ENCODE assay signal across 8 mouse cellular contexts in genomic region chrX:13041630-13042129, GRCm38 (mm10). TPM values are rescaled to one million over a fixed set of nuclear protein-coding genes. Genes with fewer than 3 reads are reported as not detected.
DNase-seq lines count a peak whose midpoint lies in the region; ATAC-seq lines count a peak whose summit lies in the region.

No protein-coding gene starts in this region.

- H3K36me3 ChIP-seq in intestine, embryonic 14.5 days (ENCODE audit: control insufficient read depth, insufficient read depth, low read length) = no peaks in the 10 kb centered on the region

- peak; percentile 98 for ATAC-seq in intestine, embryonic 14.5 days (replicated peaks; ENCODE audit: low FRiP score, low TSS enrichment, low read depth)

- H3K4me3 ChIP-seq in intestine, embryonic 14.5 days (ENCODE audit: low read depth, low read length) = peak overlapping the region; percentile 34

- no peaks in the 10 kb centered on the region for H3K27me3 ChIP-seq in intestine, embryonic 14.5 days (replicated peaks; ENCODE audit: control insufficient read depth, insufficient read depth, low read length)

- peak overlapping the region; percentile 68 for H3K27ac ChIP-seq in intestine, embryonic 14.5 days (ENCODE audit: low read depth)

- H3K4me2 ChIP-seq in intestine, embryonic 14.5 days (ENCODE audit: low read length) = peak overlapping the region; percentile 61

- H3K4me1 ChIP-seq in intestine, embryonic 14.5 days (replicated peaks; ENCODE audit: control insufficient read depth, insufficient read depth, low read length) = no peaks in the 10 kb centered on the region

- H3K9ac ChIP-seq in intestine, embryonic 14.5 days (ENCODE audit: low read length) = peak overlapping the region; percentile 38

- 7% methylated on average over 35 of the region's 35 CpGs for WGBS in intestine, embryonic 14.5 days

- peak; percentile 86 to 88 for DNase-seq in adrenal gland, adult 18-20 months (ENCODE audit: low spot score in 2 of 2)
- peak; percentile 92 for DNase-seq in embryo, embryonic 11 days
- DNase-seq in gastrocnemius, postnatal 25 days = peak; percentile 95
- peak; percentile 93 for DNase-seq in intestine, embryonic 14.5 days (ENCODE audit: low spot score)
- DNase-seq in left cerebral cortex, postnatal 14 days (ENCODE audit: low spot score in 2 of 2) = peak; percentile 84 to 90
- peak; percentile 94 for DNase-seq in mesoderm, embryonic 11.5 days (ENCODE audit: low read depth, low spot score)
- peak; percentile 87 to 88 for DNase-seq in right cerebral cortex, postnatal 36 days (ENCODE audit: low spot score in 2 of 2)
- DNase-seq in yolk sac, embryonic 10.5 days (ENCODE audit: low spot score) = peak; percentile 96

- intact Hi-C loops in left cerebral cortex, postnatal 14 days (cut with DNase I) = no loop called here

- H3K9me3 ChIP-seq in intestine, embryonic 14.5 days (ENCODE audit: control insufficient read depth, low read length) = no peaks in the 10 kb centered on the region

RNA-seq across cellular contexts. Expression of gene Usp9x, which starts 29.6 kb away (rescaled TPM):
- 100 to 1,000 TPM; 173 to 207 TPM for total RNA-seq in adrenal gland, adult 18-20 months (2021)
- total RNA-seq in gastrocnemius, postnatal 25 days (2021) = 100 to 1,000 TPM; 103 to 125 TPM
- 45.5 and 46.1 TPM in 2 replicates for polyA plus RNA-seq in intestine, embryonic 14.5 days (2014; fragmentation: Nextera tagmentation; extraction: Ambion mirVana)
- 100 to 1,000 TPM; 268 to 281 TPM for total RNA-seq in left cerebral cortex, postnatal 14 days (2021)

Comparison
In these comparisons a context has a peak if more than half of its experiments do, and no peak if none do; other contexts are left out.
1. Peak in every context shown above with its lines: DNase-seq, ATAC-seq, H3K4me3 ChIP-seq and H3K27ac ChIP-seq.